Mouse (Mus musculus): Measurements from ENCODE around the gene Mb.

DNA sequence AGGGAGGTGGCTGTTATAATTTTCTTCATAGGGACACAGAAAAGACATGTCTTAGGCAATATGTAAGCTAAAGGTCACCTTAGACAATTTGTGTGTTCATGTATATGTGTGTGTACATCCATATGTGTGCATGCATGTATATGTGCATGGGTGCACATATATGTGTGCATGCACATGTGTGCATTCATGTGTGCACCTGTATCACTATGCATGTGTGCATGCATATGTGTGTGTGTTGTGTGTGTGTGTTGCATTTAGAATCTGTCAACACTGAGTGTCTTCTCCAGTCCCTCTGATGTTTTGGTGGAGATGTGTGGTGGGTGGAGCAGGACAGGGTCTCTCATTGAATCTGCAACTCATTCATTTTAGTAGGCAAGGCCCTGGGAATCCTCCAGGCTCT lies 12.3 kb upstream of the Mb start:
- TF ChIP-seq CHD2 (IDR thresholded peaks at IDR 0.05; ENCODE audit: low read depth, low read length) (no peak), MAFK (IDR thresholded peaks at IDR 0.05; ENCODE audit: insufficient read depth, low read depth, low read length) (no peak), ZNF384 (IDR thresholded peaks at IDR 0.05; ENCODE audit: low read depth, low read length) (no peak), ZC3H11A (IDR thresholded peaks at IDR 0.05; ENCODE audit: borderline replicate concordance, low read depth, low read length) (no peak), HCFC1 (IDR thresholded peaks at IDR 0.05; ENCODE audit: borderline replicate concordance, insufficient read depth, low read length) (no peak)

All from ES-E14 (cell line).